ENCODE assay signal across 9 mouse cellular contexts in the genomic region with DNA sequence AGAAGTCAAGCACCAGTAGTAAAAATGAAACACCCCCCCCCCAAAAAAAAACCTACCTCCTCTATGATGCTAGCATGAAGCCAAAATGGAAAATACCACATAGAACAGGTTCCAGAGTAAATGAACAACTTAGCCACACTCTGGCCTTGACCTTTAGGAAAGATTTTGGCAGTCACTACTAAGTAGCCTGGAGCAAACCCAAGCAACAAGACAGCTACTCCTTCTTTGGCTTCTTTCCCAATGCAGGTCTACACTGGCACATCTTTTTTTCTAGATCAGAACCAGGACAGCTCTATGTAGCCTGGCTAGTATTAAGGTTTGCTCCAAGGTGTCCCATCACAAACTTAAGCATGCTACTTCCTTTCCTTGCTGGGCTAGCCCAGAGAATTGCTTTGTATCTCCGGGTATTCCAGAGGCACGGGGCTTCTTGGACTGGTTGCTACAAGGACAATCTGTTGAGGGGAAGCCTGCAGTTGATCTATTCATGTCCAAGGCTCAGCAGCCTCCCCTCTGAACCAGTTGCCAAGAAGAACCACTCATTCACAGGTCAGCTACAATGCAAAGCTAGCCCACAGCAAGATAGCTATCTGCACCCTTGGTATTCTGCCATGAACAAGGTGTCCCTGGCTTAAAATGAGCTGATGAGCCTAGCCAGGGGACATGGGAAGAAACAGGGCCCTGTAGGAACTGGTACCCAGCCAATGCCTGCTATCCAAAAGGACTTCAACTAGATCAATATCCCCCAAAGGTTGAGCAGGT.
DNase-seq lines count a peak whose midpoint lies in the region; ATAC-seq lines count a peak whose summit lies in the region.
"Had no signal": no experiment of that assay in that cellular context is flagged by ENCODE, and none has a peak within 500 bp of the region (broad histone marks: within the 10 kb centered on the region; RNA-seq: fewer than 3 reads in every experiment).

No protein-coding gene starts in this region.

- H3K4me1 ChIP-seq in kidney, embryonic 16.5 days (ENCODE audit: insufficient read depth, low read length) = no peaks in the 10 kb centered on the region
- H3K4me1 ChIP-seq: forebrain, embryonic 15.5 days had no signal

- no peak overlapping the region for H3K4me2 ChIP-seq in kidney, embryonic 16.5 days (replicated peaks; ENCODE audit: low read depth, low read length)
- H3K4me2 ChIP-seq: forebrain, embryonic 15.5 days had no signal

- no peaks in the 10 kb centered on the region for H3K36me3 ChIP-seq in kidney, embryonic 16.5 days (ENCODE audit: insufficient read depth, low read length)
- H3K36me3 ChIP-seq: forebrain, embryonic 15.5 days had no signal

- H3K27ac ChIP-seq in kidney, embryonic 16.5 days (ENCODE audit: low read length) = no peak overlapping the region
- H3K27ac ChIP-seq: forebrain, embryonic 15.5 days had no signal

- 92% methylated on average over 2 of the region's 2 CpGs for WGBS in kidney, embryonic 16.5 days

- ATAC-seq in kidney, embryonic 16.5 days (ENCODE audit: low FRiP score, low TSS enrichment) = no peak
- ATAC-seq: activated CD4-positive, CD25-positive, alpha-beta regulatory T cell, adult 4 months; forebrain, embryonic 15.5 days had no signal

- H3K4me3 ChIP-seq in kidney, embryonic 16.5 days (ENCODE audit: low read length) = no peak overlapping the region
- H3K4me3 ChIP-seq: forebrain, embryonic 15.5 days had no signal

- no peaks in the 10 kb centered on the region for H3K27me3 ChIP-seq in kidney, embryonic 16.5 days (ENCODE audit: insufficient read depth, low read length)
- H3K27me3 ChIP-seq: forebrain, embryonic 15.5 days had no signal

- peak; percentile 62 for DNase-seq in kidney, adult 18-20 months
- peak; percentile 79 to 95 for DNase-seq in adrenal gland, adult (ENCODE audit: inconsistent age in 2 of 2, low spot score in 1 of 2)
- DNase-seq in cerebellum, adult 11-12 months = peak; percentile 62
- DNase-seq in kidney, postnatal 14 days = peak; percentile 75
- no peak for DNase-seq in urinary bladder, postnatal 25 days (ENCODE audit: low spot score)
- no peak for DNase-seq in urinary bladder, adult 2 months (ENCODE audit: low spot score)

- no peak overlapping the region for H3K9ac ChIP-seq in kidney, embryonic 16.5 days (replicated peaks; ENCODE audit: low read length)
- H3K9ac ChIP-seq: forebrain, embryonic 15.5 days had no signal

- no peaks in the 10 kb centered on the region for H3K9me3 ChIP-seq in kidney, embryonic 16.5 days (ENCODE audit: low read length)
- H3K9me3 ChIP-seq: forebrain, embryonic 15.5 days had no signal

Comparison
In these comparisons a context has a peak if more than half of its experiments do, and no peak if none do; other contexts are left out.
1. DNase-seq: peak in kidney, adult 18-20 months (single experiment), adrenal gland, adult (2 of 2), cerebellum, adult 11-12 months (single experiment) and kidney, postnatal 14 days (single experiment); none in urinary bladder, postnatal 25 days (single experiment) and urinary bladder, adult 2 months (single experiment).